Mouse (Mus musculus) lung, embryonic 16.5 days (tissue): ENCODE measurements at regions not wholly inside any gene's neighbourhood (a gene's known extent, or its start where the extent isn't known, plus 50 kb on each side); places are given as distances from the start of the nearest gene placed in this dataset.

Experiments
- ATAC-seq: fragments of 200-750 bp; cut with Nextera tagmentation; 2 replicates; pipeline ENCODE4 v1.8.0; 2017; ENCODE audit warnings: low read depth, mild to moderate bottlenecking, moderate library complexity
- H3K27ac ChIP-seq: fragments of 300-500 bp; sonication (generic); 2 replicates; pipeline ENCODE4 v1.5.1; 2014; ENCODE audit warnings: mild to moderate bottlenecking, control low read depth, low read length
- H3K27me3 ChIP-seq: fragments of 300-500 bp; sonication (generic); 2 replicates; pipeline ENCODE4 v1.6.1; 2014; ENCODE audit warnings: low read depth, low read length, mixed read lengths; ENCODE audit not compliant: control insufficient read depth, insufficient read depth
- H3K36me3 ChIP-seq: fragments of 300-500 bp; sonication (generic); 2 replicates; pipeline ENCODE4 v1.6.1; 2014; ENCODE audit warnings: low read length; ENCODE audit not compliant: control insufficient read depth, insufficient read depth
- H3K4me1 ChIP-seq: fragments of 300-500 bp; sonication (generic); replicated peaks from 2 replicates; pipeline ENCODE4 v1.6.1; 2014; ENCODE audit warnings: low read length, mixed read lengths; ENCODE audit not compliant: control insufficient read depth, insufficient read depth
- H3K4me2 ChIP-seq: fragments of 300-500 bp; sonication (generic); 2 replicates; pipeline ENCODE4 v1.6.1; 2014; ENCODE audit warnings: low read depth, low read length, control low read depth
- H3K4me3 ChIP-seq: fragments of 300-500 bp; sonication (generic); 2 replicates; pipeline ENCODE4 v1.5.1; 2014; ENCODE audit warnings: mild to moderate bottlenecking, low read length, control low read depth
- H3K9ac ChIP-seq: fragments of 300-500 bp; sonication (generic); 2 replicates; pipeline ENCODE4 v1.6.1; 2014; ENCODE audit warnings: low read length, control low read depth
- H3K9me3 ChIP-seq: fragments of 300-500 bp; sonication (generic); 2 replicates; pipeline ENCODE4 v1.6.1; 2016; ENCODE audit warnings: low read length; ENCODE audit not compliant: control insufficient read depth
- WGBS: fragments of 180-500 bp; shearing (Covaris S2); extraction: QIAGEN DNeasy Blood & Tissue Kit; methylation state at CpG from one replicate; pipeline ENCODE4 v1.1.7; 2014; 5-methylcytosine and 5-hydroxymethylcytosine counted together

- ATAC-seq = peak; percentile 75
- Histone ChIP-seq H3K4me2 (no peak overlapping the region), H3K4me1 (peaks cover 7% of the 10 kb centered on the region; the same call in 1 of the 2 replicates), H3K9me3 (0 out of 2 replicates have a peak, but pooled peaks cover 2% of the 10 kb centered on the region), H3K9ac (no peak overlapping the region), H3K27ac (peak overlapping the region; percentile 75), H3K4me3 (no peak overlapping the region), H3K36me3 (no peaks in the 10 kb centered on the region), H3K27me3 (no peaks in the 10 kb centered on the region)
- 31% methylated on average over 5 of the region's 5 CpGs for WGBS
Measured at GRCm38 (mm10) chr8:77836902-77837489, 112.7 kb upstream of the Ednra start.

GRCm38 (mm10) chr8:77842392-77843139, 118.3 kb upstream of the Ednra start:
- no peak overlapping the region for H3K9ac ChIP-seq
- H3K27ac ChIP-seq = peak overlapping the region; percentile 61
- H3K9me3 ChIP-seq = 0 out of 2 replicates have a peak, but pooled peaks cover 2% of the 10 kb centered on the region
- peak; percentile 87 for ATAC-seq
- no peak overlapping the region for H3K4me3 ChIP-seq
- WGBS = 27% methylated on average over 7 of the region's 7 CpGs
- no peak overlapping the region for H3K4me2 ChIP-seq
- no peaks in the 10 kb centered on the region for H3K36me3 ChIP-seq
- no peaks in the 10 kb centered on the region for H3K27me3 ChIP-seq
- peaks cover 6% of the 10 kb centered on the region; the same call in 1 of the 2 replicates for H3K4me1 ChIP-seq

- Histone ChIP-seq H3K4me3 (no peak overlapping the region), H3K4me2 (no peak overlapping the region), H3K9ac (no peak overlapping the region), H3K36me3 (no peaks in the 10 kb centered on the region), H3K9me3 (0 out of 2 replicates have a peak, but pooled peaks cover 2% of the 10 kb centered on the region), H3K4me1 (peaks cover 6% of the 10 kb centered on the region; the same call in 1 of the 2 replicates), H3K27me3 (no peaks in the 10 kb centered on the region), H3K27ac (no peak overlapping the region)
- WGBS = 60% methylated on average over 3 of the region's 3 CpGs
- no peak for ATAC-seq
Measured at GRCm38 (mm10) chr8:77843229-77843628, 119.0 kb upstream of the Ednra start.

- no peak overlapping the region for H3K27ac ChIP-seq
- no peaks in the 10 kb centered on the region for H3K4me1 ChIP-seq
- ATAC-seq = no peak
- no peak overlapping the region for H3K9ac ChIP-seq
- WGBS = 59% methylated on average over 5 of the region's 5 CpGs
- H3K27me3 ChIP-seq = no peaks in the 10 kb centered on the region
- H3K36me3 ChIP-seq = peaks cover 2% of the 10 kb centered on the region
- no peak overlapping the region for H3K4me3 ChIP-seq
- no peak overlapping the region for H3K4me2 ChIP-seq
- H3K9me3 ChIP-seq = 0 out of 2 replicates have a peak, but pooled peaks cover 5% of the 10 kb centered on the region
Measured at GRCm38 (mm10) chr8:77850523-77850922, 126.3 kb upstream of the Ednra start.

GRCm38 (mm10) chr8:77870264-77870663, 146.0 kb upstream of the Ednra start:
- Histone ChIP-seq H3K9me3 (no peaks in the 10 kb centered on the region), H3K4me1 (no peaks in the 10 kb centered on the region), H3K27me3 (no peaks in the 10 kb centered on the region), H3K27ac (no peak overlapping the region), H3K4me2 (no peak overlapping the region), H3K9ac (no peak overlapping the region), H3K4me3 (no peak overlapping the region), H3K36me3 (no peaks in the 10 kb centered on the region)
- no peak for ATAC-seq
- WGBS = 18% methylated on average over 6 of the region's 6 CpGs

DNA sequence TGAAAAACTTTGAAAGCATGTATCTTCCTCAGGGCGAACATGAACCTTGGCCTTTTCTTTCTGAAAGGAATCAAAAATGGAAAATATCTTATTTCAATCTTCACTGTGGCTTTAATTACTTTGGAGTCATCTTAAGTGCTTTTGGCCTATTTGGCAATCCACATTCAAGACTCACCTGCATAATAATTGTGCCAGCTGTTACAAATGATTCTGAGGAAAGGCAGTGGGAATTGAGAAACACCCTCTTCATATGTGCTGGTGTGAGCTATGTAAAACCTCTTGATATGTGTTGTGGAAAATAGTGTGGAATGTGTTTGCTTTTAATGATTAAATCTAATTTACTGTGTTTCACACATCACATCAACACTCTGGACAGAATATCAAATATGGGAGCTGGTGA, 148.5 kb upstream of the Ednra start:
- no peaks in the 10 kb centered on the region for H3K4me1 ChIP-seq
- H3K27me3 ChIP-seq = no peaks in the 10 kb centered on the region
- H3K4me2 ChIP-seq = no peak overlapping the region
- H3K36me3 ChIP-seq = no peaks in the 10 kb centered on the region
- H3K27ac ChIP-seq = no peak overlapping the region
- H3K9ac ChIP-seq = no peak overlapping the region
- no peak for ATAC-seq
- no peak overlapping the region for H3K4me3 ChIP-seq
- no peaks in the 10 kb centered on the region for H3K9me3 ChIP-seq
- WGBS = 94% methylated on average over 1 of the region's 1 CpGs

- Histone ChIP-seq H3K4me1 (no peaks in the 10 kb centered on the region), H3K36me3 (no peaks in the 10 kb centered on the region), H3K9me3 (peaks cover 3% of the 10 kb centered on the region; the same call in 1 of the 2 replicates), H3K9ac (no peak overlapping the region), H3K4me2 (no peak overlapping the region), H3K27me3 (no peaks in the 10 kb centered on the region), H3K4me3 (no peak overlapping the region), H3K27ac (no peak overlapping the region)
- ATAC-seq = no peak
- WGBS = 83% methylated on average over 3 of the region's 3 CpGs
Measured at GRCm38 (mm10) chr8:77919776-77920175, 195.5 kb upstream of the Ednra start.

- Histone ChIP-seq H3K36me3 (no peaks in the 10 kb centered on the region), H3K9ac (no peak overlapping the region), H3K4me1 (no peaks in the 10 kb centered on the region), H3K9me3 (peaks cover 3% of the 10 kb centered on the region; the same call in 1 of the 2 replicates), H3K4me3 (no peak overlapping the region), H3K27ac (no peak overlapping the region), H3K27me3 (no peaks in the 10 kb centered on the region), H3K4me2 (no peak overlapping the region)
- 56% methylated on average over 4 of the region's 4 CpGs for WGBS
- no peak for ATAC-seq
Measured at GRCm38 (mm10) chr8:77921868-77922267, 197.6 kb upstream of the Ednra start.

- Histone ChIP-seq H3K4me2 (no peak overlapping the region), H3K27me3 (no peaks in the 10 kb centered on the region), H3K4me1 (no peaks in the 10 kb centered on the region), H3K4me3 (no peak overlapping the region), H3K9ac (no peak overlapping the region), H3K36me3 (no peaks in the 10 kb centered on the region), H3K9me3 (no peaks in the 10 kb centered on the region), H3K27ac (no peak overlapping the region)
- WGBS = 93% methylated on average over 3 of the region's 3 CpGs
- no peak for ATAC-seq
Measured at GRCm38 (mm10) chr8:77947702-77948101, 223.4 kb upstream of the Ednra start.
